Mouse (Mus musculus): ENCODE measurements around the gene Atp5d. TPM values are rescaled to one million over a fixed set of nuclear protein-coding genes. Genes with fewer than 3 reads are reported as not detected.

Gene Atp5d
- total RNA-seq, 2 experiments from 2014 or later = 1,168 to 1,183 TPM

DNA sequence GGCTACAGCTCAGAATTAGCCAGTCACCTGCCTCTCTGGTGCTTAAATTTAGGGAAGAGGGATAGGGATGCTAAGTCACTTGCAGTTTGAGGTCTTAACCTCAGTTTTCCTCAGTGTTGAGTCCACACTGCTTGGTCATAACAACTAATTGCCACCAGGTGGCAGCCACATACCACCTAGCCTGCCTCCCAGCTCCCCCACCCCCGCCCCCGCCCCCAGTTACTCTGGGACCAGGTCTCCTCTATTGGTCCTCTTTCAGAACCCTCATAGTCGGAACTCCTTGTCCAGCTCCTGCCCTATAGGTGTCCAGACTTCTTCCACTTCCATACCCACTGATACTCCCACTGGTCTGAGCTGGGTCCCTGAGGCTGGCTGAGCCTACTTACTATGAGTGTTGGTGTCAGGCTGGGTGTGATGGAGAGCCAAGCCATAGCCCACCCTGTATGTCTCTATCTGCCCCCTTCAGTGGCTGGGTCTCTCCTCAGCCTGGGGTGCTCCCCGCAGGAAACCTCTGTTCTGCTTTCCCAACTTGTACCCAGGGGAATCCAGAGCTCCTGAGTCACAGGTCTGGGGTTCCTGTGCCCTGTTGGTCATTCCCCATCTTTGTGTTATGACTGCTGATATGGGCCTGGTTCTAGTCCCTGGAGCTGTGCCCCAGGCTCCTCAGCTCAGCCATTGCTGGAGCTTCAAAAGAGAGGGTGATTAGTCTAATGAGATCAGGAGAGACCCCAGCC, 37.3 kb downstream of the Atp5d start:
- peak in 1 of 2 experiments; percentile 57 for DNase-seq
- intact Hi-C loops (cut with DNase I) = loop anchor here (1.0 to 5.0 kb wide), 2 partner anchors 70 to 167 kb away; no protein-coding TSS in a partner anchor

DNA sequence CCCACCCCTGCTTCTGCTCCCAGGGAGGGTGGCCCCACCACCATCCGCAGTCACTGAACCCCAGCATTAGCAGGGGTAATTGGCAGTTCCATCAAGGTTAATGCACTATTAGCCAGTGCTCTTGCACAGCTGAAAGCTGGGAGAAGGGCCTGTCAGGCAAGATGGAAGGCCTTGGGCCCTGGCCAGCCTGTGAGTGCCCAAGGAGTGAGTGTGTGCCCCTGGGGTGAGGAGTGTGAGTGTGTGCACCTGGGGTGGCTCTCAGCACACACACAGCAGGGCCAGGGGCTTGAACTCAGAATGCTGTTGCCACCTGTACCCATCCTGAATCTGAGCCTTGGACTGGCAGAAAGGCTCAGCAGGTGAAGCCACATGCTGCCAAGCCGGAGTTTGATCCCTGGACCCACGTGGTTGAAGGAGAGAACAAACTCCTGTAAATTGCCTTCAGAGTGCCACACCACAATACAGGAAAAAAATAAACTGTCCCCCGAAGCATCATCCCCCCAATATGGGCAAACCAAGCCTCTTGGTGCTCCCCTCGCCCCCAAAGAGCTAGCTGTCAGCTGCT, 37.9 kb downstream of the Atp5d start:
- no peak for DNase-seq
- intact Hi-C loops (cut with DNase I) = loop anchor here (5.0 kb wide), 1 partner anchor 166 kb away; no protein-coding TSS in a partner anchor

DNA sequence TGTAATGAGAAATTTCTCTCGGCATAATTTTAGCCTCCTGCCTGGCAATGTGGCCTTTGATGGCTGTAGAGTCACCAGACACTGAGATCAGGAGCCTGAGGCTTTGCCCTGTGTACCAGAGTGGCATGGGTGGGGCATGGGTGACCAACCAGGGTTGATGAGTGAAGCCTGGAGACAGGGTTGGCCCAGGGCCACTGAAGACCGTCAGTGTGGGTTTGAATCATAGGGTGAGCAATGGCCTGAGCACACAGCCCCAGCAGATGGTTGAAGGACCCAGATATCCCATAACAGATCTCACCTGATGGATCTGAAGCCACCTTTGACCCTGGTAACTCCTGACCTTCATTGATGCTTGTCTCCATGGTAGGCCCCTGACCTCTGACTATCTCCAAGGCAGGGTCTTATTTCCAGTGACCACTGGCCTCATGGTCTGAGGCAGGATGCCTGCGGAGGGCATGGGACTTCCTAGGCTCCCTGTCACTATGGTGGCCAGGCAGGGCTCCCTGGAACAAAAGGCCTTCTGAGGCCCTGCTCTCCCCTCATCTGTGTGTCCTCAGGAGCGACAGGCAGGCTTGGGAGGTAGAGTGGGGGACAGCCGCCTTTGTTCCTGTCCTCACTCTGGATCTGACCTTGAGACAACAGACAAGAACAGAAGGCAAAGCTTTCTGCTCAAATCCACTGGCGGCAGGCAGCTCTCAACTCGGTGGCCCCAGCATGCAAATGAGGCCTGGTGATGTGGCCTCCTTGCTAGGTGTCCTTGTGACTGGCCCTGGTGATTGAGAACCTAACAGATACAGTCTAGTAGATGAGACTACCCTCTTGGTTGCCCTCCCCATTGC, 39.2 kb downstream of the Atp5d start:
- intact Hi-C loops (cut with DNase I) = loop anchor here (5.0 kb wide), 1 partner anchor 165 kb away; no protein-coding TSS in a partner anchor
- no peak for DNase-seq

DNA sequence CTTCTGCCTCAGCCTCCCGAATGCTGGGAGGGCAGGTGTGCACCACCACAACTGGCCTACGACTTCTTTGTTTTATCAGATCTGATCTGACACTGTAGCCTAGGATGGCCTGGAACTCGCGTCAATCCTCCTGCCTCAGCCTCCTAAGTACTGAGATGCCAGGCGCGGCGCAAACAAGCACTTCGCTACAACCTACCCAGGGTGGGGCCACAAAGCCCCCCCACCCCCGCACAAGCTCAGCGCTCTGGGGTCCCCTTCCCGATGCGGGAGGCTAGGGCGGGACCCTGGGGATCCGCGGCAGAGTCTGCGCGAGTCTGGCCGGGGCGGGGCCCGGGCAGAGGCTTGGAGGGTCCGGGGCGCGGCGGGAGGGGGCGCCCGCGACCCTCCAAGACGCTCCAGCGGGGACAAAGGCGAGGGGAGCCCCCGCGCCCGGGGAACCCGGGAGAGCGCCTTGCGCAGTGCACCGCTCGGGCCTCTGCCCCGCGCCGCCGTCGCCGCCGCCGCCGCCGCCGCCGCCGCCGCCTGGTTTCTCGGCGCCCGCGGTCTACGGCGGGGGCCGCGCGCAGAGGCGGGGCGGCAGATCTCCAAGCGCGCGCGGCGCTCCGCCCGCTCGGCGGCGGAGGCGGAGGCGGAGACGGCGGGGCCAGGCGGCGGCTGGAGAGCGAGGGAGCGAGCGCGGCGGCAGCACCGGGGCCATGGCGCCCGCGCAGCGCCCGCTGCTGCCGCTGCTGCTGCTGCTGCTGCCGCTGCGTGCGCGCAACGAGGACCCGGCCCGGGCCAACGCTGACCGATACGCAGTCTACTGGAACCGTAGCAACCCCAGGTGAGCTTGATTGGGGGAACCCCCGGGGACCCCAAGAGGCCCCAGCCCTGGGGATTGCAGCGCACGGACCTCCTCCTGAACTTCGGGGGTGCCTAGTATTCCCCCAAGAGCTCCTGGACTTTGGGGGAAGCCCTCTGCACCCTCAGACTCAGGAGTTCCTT, 40.9 kb downstream of the Atp5d start, which contains the start of gene Efna2:
Efna2 (plus strand) TSS at position 415 of the 984 bp plus-strand sequence.
- DNase-seq = peak; percentile 59 to 71
- intact Hi-C loops (cut with DNase I) = loop anchor here (5.0 kb wide), 1 partner anchor 163 kb away; no protein-coding TSS in a partner anchor

DNA sequence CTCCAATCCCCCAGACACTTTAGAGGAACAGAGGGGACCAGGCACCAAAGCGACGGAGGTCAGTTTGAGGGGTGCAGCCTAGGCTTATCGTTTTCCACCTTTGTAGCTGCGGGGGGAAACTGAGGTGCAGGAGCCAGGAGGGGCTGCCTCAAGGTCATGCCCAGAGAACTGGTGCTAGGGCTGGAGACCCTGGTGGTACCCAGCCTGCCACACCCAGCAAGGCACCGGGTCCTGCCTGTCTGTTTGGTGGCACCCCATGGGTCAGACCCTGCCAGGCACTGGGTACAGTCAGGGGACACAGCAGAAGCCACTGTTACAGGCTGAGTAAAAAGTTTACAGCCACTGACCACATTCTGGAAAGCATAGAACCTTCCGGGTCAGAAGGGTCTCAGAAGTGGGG, 41.9 kb downstream of the Atp5d start:
- no peak for DNase-seq
- intact Hi-C loops (cut with DNase I) = no loop called here

DNA sequence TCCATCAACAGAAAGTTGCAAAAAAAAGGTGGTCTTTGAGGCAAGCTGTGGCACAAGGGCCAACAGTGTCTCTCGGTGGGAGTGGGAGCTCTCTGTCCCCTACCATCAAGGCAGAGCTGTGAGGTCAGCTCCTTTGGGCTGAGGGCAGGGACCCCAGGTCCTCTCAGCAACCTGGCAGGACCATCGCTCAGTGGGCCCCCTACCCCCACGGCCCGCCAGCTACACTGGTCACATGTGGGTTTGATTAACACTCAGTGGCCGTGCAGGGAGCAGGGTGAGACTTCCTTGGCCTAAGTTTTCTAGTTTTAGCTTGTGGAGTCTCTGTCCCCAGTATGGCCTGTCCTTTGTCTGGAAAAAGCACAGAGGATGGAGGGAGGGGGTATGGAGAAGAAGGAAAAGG, 42.4 kb downstream of the Atp5d start:
- DNase-seq = no peak
- intact Hi-C loops (cut with DNase I) = no loop called here

DNA sequence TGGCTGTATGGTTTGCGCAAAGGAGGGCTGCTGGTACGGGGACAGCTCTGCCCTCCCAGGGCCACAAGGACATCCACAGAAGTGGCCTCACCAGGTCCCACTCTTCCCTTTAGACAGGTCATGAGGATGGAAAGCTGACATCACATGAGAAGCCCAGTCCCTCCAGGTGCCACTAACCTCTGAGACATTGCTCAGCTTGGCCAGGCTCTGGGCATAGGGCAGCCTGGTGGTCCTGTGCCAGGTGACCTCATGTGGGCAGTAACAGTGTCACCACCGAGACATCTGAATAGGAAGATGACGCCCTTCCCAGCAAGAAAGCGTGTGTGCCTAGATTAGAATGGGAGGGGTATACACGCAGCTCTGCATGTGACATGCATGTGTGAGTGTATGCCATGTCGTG, 44.1 kb downstream of the Atp5d start:
- intact Hi-C loops (cut with DNase I) = no loop called here
- no peak for DNase-seq

DNA sequence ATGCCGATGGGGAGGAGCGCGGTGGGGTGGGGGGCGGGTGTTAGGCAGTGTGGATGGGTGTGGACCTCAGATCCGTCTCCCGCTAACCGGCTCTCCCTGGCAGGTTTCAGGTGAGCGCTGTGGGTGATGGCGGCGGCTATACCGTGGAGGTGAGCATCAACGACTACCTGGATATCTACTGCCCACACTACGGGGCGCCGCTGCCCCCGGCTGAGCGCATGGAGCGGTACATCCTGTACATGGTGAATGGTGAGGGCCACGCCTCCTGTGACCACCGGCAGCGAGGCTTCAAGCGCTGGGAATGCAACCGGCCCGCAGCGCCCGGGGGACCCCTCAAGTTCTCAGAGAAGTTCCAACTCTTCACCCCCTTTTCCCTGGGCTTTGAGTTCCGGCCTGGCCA, 48.2 kb downstream of the Atp5d start:
- intact Hi-C loops (cut with DNase I) = no loop called here
- DNase-seq = no peak

DNA sequence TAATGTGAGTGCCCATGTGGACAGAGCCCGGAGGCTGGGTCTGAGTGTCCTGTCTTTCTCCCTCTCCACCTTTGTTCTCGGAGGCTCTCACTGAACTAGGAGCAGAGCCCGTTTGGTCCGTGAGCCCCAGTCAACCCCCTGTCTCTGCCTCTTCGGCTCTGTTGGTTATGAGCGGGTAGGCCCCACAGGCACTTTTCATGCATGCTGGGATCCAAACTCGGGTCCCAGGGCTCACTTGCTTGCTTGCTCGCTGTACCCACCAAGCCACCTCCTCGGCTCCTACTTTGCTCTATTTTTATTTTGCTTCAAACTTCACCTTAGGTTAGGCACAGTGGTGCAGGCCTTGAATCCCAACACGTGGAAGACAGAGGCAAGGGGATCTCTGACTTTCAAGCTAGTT, 49.3 kb downstream of the Atp5d start:
- intact Hi-C loops (cut with DNase I) = no loop called here

DNA sequence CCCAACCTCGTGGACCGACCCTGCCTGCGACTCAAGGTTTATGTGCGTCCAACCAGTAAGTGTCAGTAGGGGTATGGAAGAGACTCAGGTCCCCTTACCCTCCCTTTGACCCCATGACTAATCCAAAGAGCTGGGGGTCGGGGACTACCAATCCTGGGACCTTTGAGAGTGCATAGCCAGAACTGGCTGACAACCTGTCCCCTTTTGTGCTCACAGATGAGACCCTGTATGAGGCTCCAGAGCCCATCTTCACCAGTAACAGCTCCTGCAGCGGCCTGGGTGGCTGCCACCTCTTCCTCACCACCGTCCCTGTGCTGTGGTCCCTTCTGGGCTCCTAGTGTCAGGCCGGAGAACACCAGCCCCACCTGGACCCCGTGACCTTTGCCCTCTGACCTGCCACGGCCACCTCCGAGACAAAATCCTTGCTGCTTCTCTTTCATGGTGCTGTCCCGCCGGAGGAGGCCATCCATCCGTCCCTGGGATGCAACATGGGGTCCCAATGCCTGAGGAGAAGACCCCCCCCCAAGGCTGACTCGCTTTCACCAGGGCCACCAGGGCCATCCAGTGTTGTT, 50.1 kb downstream of the Atp5d start:
- DNase-seq = no peak
- intact Hi-C loops (cut with DNase I) = no loop called here

More for the DNA sequence above, 49.3 kb downstream of the Atp5d start:
- DNase-seq = no peak

DNA sequence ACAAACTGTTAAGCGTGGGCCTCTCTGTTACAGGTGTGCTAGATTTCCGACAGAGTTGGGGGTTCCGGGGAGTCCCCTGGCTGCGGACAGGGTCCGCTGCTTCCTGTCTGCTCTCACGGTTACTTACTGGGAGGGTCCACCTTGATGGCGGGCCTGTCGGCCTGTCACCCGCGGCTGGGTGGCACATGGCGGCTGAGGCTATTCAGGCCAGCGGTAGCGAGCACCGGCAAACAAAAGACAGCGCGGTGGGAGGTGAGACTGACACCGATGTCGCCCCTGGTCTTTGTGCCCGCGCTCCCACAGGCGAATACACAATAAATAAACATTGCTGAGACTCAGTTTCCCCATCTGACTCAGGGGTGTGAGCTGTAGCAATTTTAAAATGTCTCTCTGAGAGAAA, 51.6 kb downstream of the Atp5d start:
- DNase-seq = no peak
- intact Hi-C loops (cut with DNase I) = no loop called here

DNA sequence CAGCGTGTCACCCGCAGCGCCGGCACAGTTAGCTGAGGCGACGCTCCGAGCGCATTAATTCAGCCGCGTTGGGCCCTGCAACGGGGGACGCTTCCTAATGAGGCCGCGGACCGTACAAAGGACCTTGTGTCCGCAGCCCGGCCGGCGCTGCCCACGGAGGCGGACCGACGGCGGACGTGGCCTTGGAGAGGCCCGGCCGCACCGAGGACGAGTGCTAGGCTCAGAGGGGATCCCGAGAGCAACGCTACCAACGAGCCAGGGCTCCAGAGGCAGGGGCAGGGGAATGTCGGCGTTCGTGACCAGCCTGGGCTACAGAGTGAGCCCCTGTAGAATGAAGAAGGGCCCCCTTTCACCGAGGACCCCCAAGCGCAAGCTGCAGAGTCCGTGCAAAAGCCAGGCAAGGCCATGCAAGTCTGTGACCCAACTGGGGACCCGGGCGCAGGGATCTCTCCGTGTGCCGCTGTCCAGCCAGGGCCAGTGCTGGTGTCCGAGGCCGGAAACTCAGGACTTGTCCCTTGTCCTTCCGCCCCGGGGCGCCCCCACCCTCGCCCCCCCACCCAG, 52.1 kb downstream of the Atp5d start:
- DNase-seq = peak; percentile 41 to 49
- intact Hi-C loops (cut with DNase I) = no loop called here

DNA sequence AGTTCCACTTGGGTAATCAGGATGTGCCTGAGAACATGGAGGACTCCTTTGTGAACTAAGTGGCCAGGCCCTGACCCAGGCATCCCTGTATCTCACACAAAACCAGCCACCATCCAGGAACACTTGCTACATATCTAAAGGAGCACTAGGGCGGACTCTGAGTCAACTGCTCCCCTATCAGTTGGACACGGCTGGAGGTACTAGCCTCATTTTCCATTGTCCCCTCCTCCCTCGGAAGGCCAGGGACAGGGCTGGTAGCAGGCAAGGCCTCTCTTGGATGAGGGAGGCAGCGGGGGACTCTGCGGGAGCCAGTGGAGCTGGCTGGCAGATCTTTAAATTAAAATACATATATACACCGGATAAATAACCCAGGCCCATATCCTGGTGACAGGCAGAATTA, 55.5 kb downstream of the Atp5d start:
- intact Hi-C loops (cut with DNase I) = no loop called here

DNA sequence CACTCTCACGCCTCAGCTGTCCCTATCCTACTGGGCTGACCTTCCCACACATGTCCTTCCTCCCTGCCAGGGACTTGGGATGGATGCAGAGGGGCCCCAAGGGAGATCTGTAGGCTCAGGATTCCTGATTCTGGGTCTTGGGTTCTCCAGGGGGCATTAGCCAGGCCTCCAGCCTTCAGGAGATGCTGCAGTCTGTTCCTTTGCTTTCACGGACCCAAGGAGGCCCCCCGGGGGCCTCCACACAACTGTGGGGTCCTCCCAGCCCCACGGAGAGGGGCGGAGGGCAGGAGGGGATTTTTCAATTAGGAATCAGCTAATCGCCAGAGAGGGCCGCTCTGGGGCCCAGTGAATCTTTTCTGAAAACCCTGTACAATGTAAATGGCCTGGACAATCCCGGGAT, 56.0 kb downstream of the Atp5d start:
- no peak for DNase-seq
- intact Hi-C loops (cut with DNase I) = no loop called here

More for the DNA sequence above, 55.5 kb downstream of the Atp5d start:
- no peak for DNase-seq

Other genes with a start within 250 kb of the Atp5d start
- 10 to 100 TPM; 14.2 to 77.3 TPM for gene Cfd, start 247.8 kb upstream of the Atp5d start, total RNA-seq (2021)
- 10 to 100 TPM; 48.3 to 51.5 TPM for gene Med16, start 229.7 kb upstream of the Atp5d start, total RNA-seq (2021)
- gene Gm26602, start 227.8 kb upstream of the Atp5d start, total RNA-seq (2021) = not detected
- under 1 TPM; 0.41 to 0.43 TPM for gene Kiss1r, start 221.7 kb upstream of the Atp5d start, total RNA-seq (2021)
- 10 to 100 TPM; 81.8 to 93.4 TPM for gene R3hdm4, start 217.4 kb upstream of the Atp5d start, total RNA-seq (2021)
- gene Arid3a, start 211.6 kb upstream of the Atp5d start, total RNA-seq (2021) = 1 to 10 TPM; 2.2 to 2.6 TPM
- gene Wdr18, start 178.5 kb upstream of the Atp5d start, total RNA-seq (2021) = 10 to 100 TPM; 21.7 to 24.0 TPM
- gene Grin3b, start 167.9 kb upstream of the Atp5d start, total RNA-seq (2021) = under 1 TPM; 0.10 to 0.19 TPM
- 100 to 1,000 TPM; 124 to 125 TPM for gene Tmem259, start 154.3 kb upstream of the Atp5d start, total RNA-seq (2021)
- 10 to 100 TPM; 36.2 to 45.9 TPM for gene Cnn2, start 150.0 kb upstream of the Atp5d start, total RNA-seq (2021)
- 1 to 10 TPM; 7.0 to 8.5 TPM for gene Abca7, start 142.1 kb upstream of the Atp5d start, total RNA-seq (2021)
- 10 to 100 TPM in 1 of 2 experiments, 1 to 10 TPM in 1; 4.9 to 11.3 TPM for gene Arhgap45, start 122.0 kb upstream of the Atp5d start, total RNA-seq (2021)
- gene Polr2e, start 98.8 kb upstream of the Atp5d start, total RNA-seq (2021) = 10 to 100 TPM; 68.6 to 73.5 TPM
- gene Gpx4, start 91.5 kb upstream of the Atp5d start, total RNA-seq (2021) = 100 to 1,000 TPM; 636 to 681 TPM
- gene Sbno2, start 33.1 kb upstream of the Atp5d start, total RNA-seq (2021) = 10 to 100 TPM; 13.5 to 14.0 TPM
- gene Stk11, start 22.8 kb upstream of the Atp5d start, total RNA-seq (2021) = 100 to 1,000 TPM; 105 to 118 TPM
- 1 to 10 TPM; 3.0 to 3.3 TPM for gene Cbarp, start 2.2 kb downstream of the Atp5d start, total RNA-seq (2021)
- gene Midn, start 9.6 kb downstream of the Atp5d start, total RNA-seq (2021) = 100 to 1,000 TPM; 158 to 178 TPM
- gene Cirbp, start 27.4 kb downstream of the Atp5d start, total RNA-seq (2021) = 10 to 100 TPM; 40.4 to 64.3 TPM
- 1 to 10 TPM; 3.8 to 4.7 TPM for gene 1600002K03Rik, start 34.3 kb downstream of the Atp5d start, total RNA-seq (2021)
- 1 to 10 TPM; 1.1 to 1.4 TPM for gene Efna2, start 40.9 kb downstream of the Atp5d start, total RNA-seq (2021)
- gene Mum1, start 87.8 kb downstream of the Atp5d start, total RNA-seq (2021) = 10 to 100 TPM; 17.0 to 21.0 TPM
- gene Ndufs7, start 110.5 kb downstream of the Atp5d start, total RNA-seq (2021) = 100 to 1,000 TPM; 728 to 743 TPM
- gene Gamt, start 122.4 kb downstream of the Atp5d start, total RNA-seq (2021) = 10 to 100 TPM; 11.6 to 14.5 TPM
- 10 to 100 TPM; 68.2 to 76.3 TPM for gene Dazap1, start 122.9 kb downstream of the Atp5d start, total RNA-seq (2021)
- gene Rps15, start 153.8 kb downstream of the Atp5d start, total RNA-seq (2021) = 100 to 1,000 TPM; 652 to 716 TPM
- gene Apc2, start 157.3 kb downstream of the Atp5d start, total RNA-seq (2021) = 1 to 10 TPM; 2.3 to 3.6 TPM
- gene 2310011J03Rik, start 181.9 kb downstream of the Atp5d start, total RNA-seq (2021) = 10 to 100 TPM; 13.3 to 15.0 TPM
- 1 to 10 TPM; 1.0 to 1.7 TPM for gene Pcsk4, start 190.9 kb downstream of the Atp5d start, total RNA-seq (2021)
- 1 to 10 TPM; 2.0 to 2.6 TPM for gene Reep6, start 191.3 kb downstream of the Atp5d start, total RNA-seq (2021)
- 10 to 100 TPM; 43.8 to 44.5 TPM for gene Adamtsl5, start 209.8 kb downstream of the Atp5d start, total RNA-seq (2021)
- under 1 TPM; 0.12 to 0.22 TPM for gene Plk5, start 217.8 kb downstream of the Atp5d start, total RNA-seq (2021)
- 10 to 100 TPM; 11.8 to 12.2 TPM for gene Mex3d, start 249.0 kb downstream of the Atp5d start, total RNA-seq (2021)